Mouse (Mus musculus): ENCODE results near the gene Cd248.

DNA sequence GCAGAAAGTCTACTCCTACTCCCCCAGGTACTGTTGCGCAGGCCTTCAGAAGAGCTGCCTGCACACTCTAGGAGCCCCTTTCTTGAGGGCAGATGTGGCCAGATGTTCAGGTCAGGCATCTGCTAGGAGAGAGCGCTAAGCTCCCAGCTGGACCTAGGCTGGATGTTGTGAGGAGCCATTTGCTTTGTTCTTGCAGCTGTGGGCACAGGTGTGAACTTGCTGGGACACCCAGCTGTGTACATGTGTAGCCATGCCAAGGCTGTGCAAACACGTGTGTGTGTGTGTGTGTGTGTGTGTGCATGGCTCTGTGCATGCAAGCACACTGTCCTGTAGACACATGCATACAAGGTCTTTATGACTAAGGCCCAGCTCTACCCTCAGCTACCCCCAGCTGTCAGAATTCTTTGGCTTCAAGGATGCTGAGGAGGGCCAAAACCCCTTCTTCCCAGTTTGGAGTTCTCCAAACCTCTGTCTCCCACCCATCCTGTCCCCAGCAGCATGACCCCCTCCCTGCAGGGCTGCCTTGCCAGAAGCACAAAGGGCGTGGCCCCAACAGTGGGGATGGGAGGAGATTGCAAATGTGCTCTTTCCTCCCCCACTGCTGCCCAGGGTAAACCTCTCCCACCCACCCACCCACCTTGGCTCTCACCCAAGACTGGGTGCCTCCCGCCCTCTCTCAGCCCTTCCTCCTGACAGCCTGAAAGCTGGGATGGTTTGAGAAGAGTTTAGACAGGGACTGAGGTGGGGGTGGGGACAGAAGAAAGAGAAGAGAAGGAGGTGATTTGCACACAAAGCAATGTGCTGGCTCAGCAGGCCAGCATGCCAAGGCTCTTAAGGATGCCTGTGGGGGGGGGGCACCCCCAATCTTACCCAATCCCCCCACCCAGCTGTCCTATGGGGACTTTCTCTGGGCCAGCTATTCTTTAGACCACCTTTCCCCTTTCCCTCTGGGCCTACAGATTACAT, 7.2 kb upstream of the Cd248 start:
- TF ChIP-seq CTCF (IDR thresholded peaks at IDR 0.05; ENCODE audit: borderline replicate concordance, insufficient read depth, low read depth, low read length) (no peak), POLR2A (IDR thresholded peaks at IDR 0.05; ENCODE audit: borderline replicate concordance, insufficient read depth, low read length) (no peak)

Measured in cerebellum, adult 2 months (tissue).